In genomic region chr14:34253261-34253660, GRCm38 (mm10) we compare ENCODE assay signal across 18 mouse cellular contexts. TPM values are rescaled to one million over a fixed set of nuclear protein-coding genes. Genes with fewer than 3 reads are reported as not detected.
"Had no signal": no experiment of that assay in that cellular context is flagged by ENCODE, and none has a peak within 500 bp of the region (broad histone marks: within the 10 kb centered on the region; RNA-seq: fewer than 3 reads in every experiment).

No protein-coding gene starts in this region.

- H3K27ac ChIP-seq: kidney, embryonic 15.5 days; limb, embryonic 15.5 days; midbrain, embryonic 10.5 days; neural tube, embryonic 15.5 days had no signal

- H3K27me3 ChIP-seq: kidney, embryonic 15.5 days; limb, embryonic 15.5 days; neural tube, embryonic 15.5 days had no signal

- H3K4me2 ChIP-seq: kidney, embryonic 15.5 days; limb, embryonic 15.5 days; lung, embryonic 14.5 days; neural tube, embryonic 15.5 days had no signal

- DNase-seq: kidney, adult 2 months; kidney, postnatal 14 days; layer of hippocampus, adult 9-11 months; layer of hippocampus, postnatal 36 days; lung, postnatal 10 days; lung, postnatal 4 days; midbrain, embryonic 14.5 days; right cerebral cortex, adult 18-20 months; spleen, adult 18-20 months; thymus, adult 18-20 months; thymus, postnatal 14 days had no signal

- H3K9me3 ChIP-seq: kidney, embryonic 15.5 days; limb, embryonic 15.5 days; midbrain, embryonic 10.5 days; neural tube, embryonic 15.5 days had no signal

- H3K4me1 ChIP-seq: kidney, embryonic 15.5 days; limb, embryonic 15.5 days; midbrain, embryonic 10.5 days; neural tube, embryonic 15.5 days had no signal

- H3K4me3 ChIP-seq: kidney, embryonic 15.5 days; limb, embryonic 15.5 days; midbrain, embryonic 10.5 days; myocyte; neural tube, embryonic 15.5 days had no signal

- H3K36me3 ChIP-seq: kidney, embryonic 15.5 days; midbrain, embryonic 10.5 days; neural tube, embryonic 15.5 days had no signal

- H3K9ac ChIP-seq: kidney, embryonic 15.5 days; limb, embryonic 15.5 days; lung, embryonic 14.5 days; neural tube, embryonic 15.5 days had no signal

RNA-seq across cellular contexts. Expression of gene Syt15, which starts 33.9 kb away (rescaled TPM):
- total RNA-seq: megakaryocyte, adult 5-6 weeks had no signal
- polyA plus RNA-seq: myocyte had no signal

RNA-seq across cellular contexts. Expression of gene Gprin2, which starts 51.8 kb away (rescaled TPM):
- total RNA-seq: megakaryocyte, adult 5-6 weeks had no signal
